Mouse (Mus musculus) central nervous system, embryonic 11.5 days (tissue): ENCODE measurements around the gene St6galnac1. TPM values are rescaled to one million over a fixed set of nuclear protein-coding genes. Genes with fewer than 3 reads are reported as not detected.

Source experiments
- polyA plus RNA-seq: library from polyadenylated mRNA; depleted of rRNA; stranded (reverse); fragments of >200 nt; gene quantifications from 2 replicates; pipeline ENCODE4 v1.2.3, GENCODE M21; 2012; rRNA removed

Gene St6galnac1
- not detected in 2 replicates for polyA plus RNA-seq

GRCm38 (mm10) chr11:116775407-116775806 lies at the start of gene St6galnac1:
Gene St6galnac1, minus strand, starts transcription at chr11:116775507.

Other genes with a start within 250 kb of the St6galnac1 start
- gene Sphk1, start 244.6 kb downstream of the St6galnac1 start, polyA plus RNA-seq: 7.0 and 10.9 TPM in 2 replicates
- gene Ube2o, start 194.1 kb downstream of the St6galnac1 start, polyA plus RNA-seq: 34.7 and 36.3 TPM in 2 replicates
- 0.18 and 0.27 TPM in 2 replicates for gene Aanat, start 189.1 kb downstream of the St6galnac1 start, polyA plus RNA-seq
- gene Rhbdf2, start 148.5 kb downstream of the St6galnac1 start, polyA plus RNA-seq: 2.6 and 6.7 TPM in 2 replicates
- gene Prcd, start 122.0 kb downstream of the St6galnac1 start, polyA plus RNA-seq: 0.23 and 0.32 TPM in 2 replicates
- gene Cygb, start 121.2 kb downstream of the St6galnac1 start, polyA plus RNA-seq: 2.0 and 3.7 TPM in 2 replicates
- gene Mxra7, start 52.5 kb upstream of the St6galnac1 start, polyA plus RNA-seq: 32.4 and 66.0 TPM in 2 replicates
- gene Mettl23, start 67.8 kb upstream of the St6galnac1 start, polyA plus RNA-seq: 28.8 and 42.8 TPM in 2 replicates
- 52.1 and 68.8 TPM in 2 replicates for gene Jmjd6, start 67.9 kb upstream of the St6galnac1 start, polyA plus RNA-seq
- gene Mfsd11, start 76.9 kb upstream of the St6galnac1 start, polyA plus RNA-seq: 21.2 and 25.2 TPM in 2 replicates
- 737 and 742 TPM in 2 replicates for gene Srsf2, start 77.6 kb upstream of the St6galnac1 start, polyA plus RNA-seq
- 20.5 and 21.7 TPM in 2 replicates for gene Mgat5b, start 143.4 kb upstream of the St6galnac1 start, polyA plus RNA-seq